Mouse (Mus musculus) olfactory bulb, adult 2 months (tissue): ENCODE data around the gene Zmynd8.

ENCODE experiments used
- CTCF ChIP-seq: fragments of 200-500 bp; IDR thresholded peaks from 2 replicates; pipeline ENCODE4 v1.5.1; 2012; ENCODE audit warnings: low read depth, mild to moderate bottlenecking, low read length, moderate library complexity; ENCODE audit not compliant: insufficient read depth
- POLR2A ChIP-seq: fragments of 200-500 bp; IDR thresholded peaks from 2 replicates; pipeline ENCODE4 v1.6.1; 2012; ENCODE audit warnings: mild to moderate bottlenecking, low read depth, low read length, moderate library complexity; ENCODE audit not compliant: insufficient read depth

DNA sequence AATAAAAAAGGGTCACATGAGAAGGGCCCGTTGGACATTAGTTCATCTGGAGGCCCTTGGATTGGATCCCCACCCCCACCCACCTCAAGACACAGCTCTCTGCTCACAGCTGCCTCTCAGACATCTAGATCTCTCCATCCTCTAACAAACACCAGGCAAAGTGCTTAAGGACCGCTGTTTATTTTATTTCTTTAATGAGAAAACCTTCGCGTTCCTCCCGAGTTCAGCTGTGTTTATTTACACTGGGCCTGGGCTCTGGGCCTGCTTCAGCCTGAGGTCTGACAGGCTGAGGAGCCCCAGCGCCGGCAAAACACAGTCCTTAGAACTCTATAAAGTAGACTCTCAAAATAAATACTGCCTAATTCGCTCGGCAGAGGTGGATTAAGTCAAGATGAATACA, 157.8 kb downstream of the Zmynd8 start:
- no peak for TF ChIP-seq CTCF
- no peak for TF ChIP-seq POLR2A
